Mouse (Mus musculus) hindbrain, embryonic 14.5 days (tissue): ENCODE data around the gene Med22. TPM values are rescaled to one million over a fixed set of nuclear protein-coding genes. Genes with fewer than 3 reads are reported as not detected.
A peak's percentile ranks its signal among the peaks of the same experiment; 100 is the strongest.

ENCODE experiments used
- ATAC-seq: fragments of 200-750 bp; cut with Nextera tagmentation; 2 replicates; pipeline ENCODE4 v1.8.0; 2017; ENCODE audit warnings: moderate number of reproducible peaks, mild to moderate bottlenecking, moderate TSS enrichment, moderate library complexity; ENCODE audit not compliant: low FRiP score
- DNase-seq: peaks from one replicate; pipeline ENCODE4 v3.0.0-alpha.2; 2015; ENCODE audit warnings: low spot score
- H3K27ac ChIP-seq: fragments of 300-500 bp; sonication (generic); 2 replicates; pipeline ENCODE4 v1.5.1; 2014; ENCODE audit warnings: mild to moderate bottlenecking, moderate library complexity
- H3K27me3 ChIP-seq: fragments of 300-500 bp; sonication (generic); 2 replicates; pipeline ENCODE4 v1.6.1; 2014; ENCODE audit warnings: mild to moderate bottlenecking, low read length, mixed read lengths; ENCODE audit not compliant: control insufficient read depth, insufficient read depth
- H3K36me3 ChIP-seq: fragments of 300-500 bp; sonication (generic); replicated peaks from 2 replicates; pipeline ENCODE4 v1.6.1; 2014; ENCODE audit not compliant: control insufficient read depth, insufficient read depth
- H3K4me1 ChIP-seq: fragments of 300-500 bp; sonication (generic); replicated peaks from 2 replicates; pipeline ENCODE4 v1.6.1; 2014; ENCODE audit warnings: antibody characterized with exemption, low read length, mixed read lengths; ENCODE audit not compliant: control insufficient read depth, insufficient read depth
- H3K4me2 ChIP-seq: fragments of 300-500 bp; sonication (generic); replicated peaks from 2 replicates; pipeline ENCODE4 v1.6.1; 2014; ENCODE audit warnings: mild to moderate bottlenecking, moderate library complexity
- H3K4me3 ChIP-seq: fragments of 300-500 bp; sonication (generic); replicated peaks from 2 replicates; pipeline ENCODE4 v1.5.1; 2014; ENCODE audit warnings: mild to moderate bottlenecking, low read length
- H3K9ac ChIP-seq: fragments of 300-500 bp; sonication (generic); 2 replicates; pipeline ENCODE4 v1.6.1; 2014
- H3K9me3 ChIP-seq: fragments of 300-500 bp; sonication (generic); 2 replicates; pipeline ENCODE4 v1.6.1; 2016; ENCODE audit warnings: low read length; ENCODE audit not compliant: control insufficient read depth
- WGBS: fragments of 180-500 bp; shearing (Covaris S2); extraction: QIAGEN DNeasy Blood & Tissue Kit; methylation state at CpG from one replicate; pipeline ENCODE4 v1.1.7; 2014; 5-methylcytosine and 5-hydroxymethylcytosine counted together
- polyA plus RNA-seq: library from polyadenylated mRNA; unstranded; fragments of >200 nt; fragmentation: Nextera tagmentation; extraction: Ambion mirVana; gene quantifications from 2 replicates; pipeline ENCODE4 v1.2.1, GENCODE M21; 2014

The Med22 gene
- polyA plus RNA-seq, 1 experiment from 2014 or later: 113 TPM

DNA sequence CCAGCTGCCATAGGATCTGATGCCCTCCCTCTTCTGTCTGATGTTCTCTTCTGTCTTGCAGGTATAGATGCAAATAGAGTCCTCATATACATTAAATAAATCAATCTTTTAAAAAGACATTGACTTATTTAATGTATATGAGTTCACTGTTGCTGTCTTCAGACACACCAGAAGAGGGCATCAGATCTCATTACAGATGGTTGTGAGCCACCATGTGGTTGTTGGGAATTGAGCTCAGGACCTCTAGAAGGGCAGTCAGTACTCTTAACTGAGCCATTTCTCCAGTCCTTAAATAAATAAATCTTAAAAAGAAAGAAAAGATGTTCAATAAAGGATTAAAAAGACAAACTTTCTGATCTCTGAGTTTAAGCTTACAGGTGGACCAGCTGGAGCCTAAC, 1.1 kb downstream of the Med22 start:
- Histone ChIP-seq H3K27me3 (no peaks in the 10 kb centered on the region), H3K9me3 (no peaks in the 10 kb centered on the region), H3K4me1 (peaks cover 31% of the 10 kb centered on the region), H3K27ac (no peak overlapping the region), H3K36me3 (peaks cover 72% of the 10 kb centered on the region), H3K4me3 (peak overlapping the region; percentile 78), H3K9ac (peak overlapping the region; percentile 84), H3K4me2 (peak overlapping the region; percentile 78)
- ATAC-seq: no peak
- no peak for DNase-seq

GRCm38 (mm10) chr2:26908710-26909386, 1.6 kb downstream of the Med22 start:
- ATAC-seq: no peak
- H3K36me3 ChIP-seq: peaks cover 67% of the 10 kb centered on the region

GRCm38 (mm10) chr2:26907109-26907508, 3.4 kb downstream of the Med22 start:
- H3K36me3 ChIP-seq: peaks cover 50% of the 10 kb centered on the region
- H3K27me3 ChIP-seq: no peaks in the 10 kb centered on the region
- H3K4me3 ChIP-seq: no peak overlapping the region
- 62% methylated on average over 4 of the region's 4 CpGs for WGBS
- H3K4me2 ChIP-seq: no peak overlapping the region
- no peak for ATAC-seq
- no peak overlapping the region for H3K9ac ChIP-seq
- H3K4me1 ChIP-seq: peaks cover 38% of the 10 kb centered on the region
- no peaks in the 10 kb centered on the region for H3K9me3 ChIP-seq
- no peak for DNase-seq
- no peak overlapping the region for H3K27ac ChIP-seq

More at GRCm38 (mm10) chr2:26908710-26909386, 1.6 kb downstream of the Med22 start:
- peak overlapping the region; percentile 78 for H3K4me2 ChIP-seq
- peak overlapping the region; percentile 84 for H3K9ac ChIP-seq
- no peaks in the 10 kb centered on the region for H3K27me3 ChIP-seq
- no peaks in the 10 kb centered on the region for H3K9me3 ChIP-seq
- DNase-seq: no peak
- 90% methylated on average over 18 of the region's 18 CpGs for WGBS
- H3K4me3 ChIP-seq: peak overlapping the region; percentile 78
- peaks cover 33% of the 10 kb centered on the region for H3K4me1 ChIP-seq
- H3K27ac ChIP-seq: no peak overlapping the region

GRCm38 (mm10) chr2:26906431-26906830, 4.0 kb downstream of the Med22 start:
- DNase-seq (no peak), ATAC-seq (no peak)
- WGBS: 83% methylated on average over 3 of the region's 3 CpGs
- Histone ChIP-seq H3K4me1 (peaks cover 36% of the 10 kb centered on the region), H3K4me3 (no peak overlapping the region), H3K9me3 (no peaks in the 10 kb centered on the region), H3K4me2 (no peak overlapping the region), H3K27ac (no peak overlapping the region), H3K27me3 (no peaks in the 10 kb centered on the region), H3K9ac (no peak overlapping the region), H3K36me3 (peaks cover 44% of the 10 kb centered on the region)

- Histone ChIP-seq H3K9me3 (no peaks in the 10 kb centered on the region), H3K4me2 (no peak overlapping the region), H3K4me1 (peaks cover 36% of the 10 kb centered on the region), H3K27ac (no peak overlapping the region), H3K27me3 (no peaks in the 10 kb centered on the region), H3K36me3 (peaks cover 44% of the 10 kb centered on the region), H3K9ac (no peak overlapping the region), H3K4me3 (no peak overlapping the region)
- 90% methylated on average over 2 of the region's 2 CpGs for WGBS
- ATAC-seq (no peak), DNase-seq (no peak)
Measured at GRCm38 (mm10) chr2:26905936-26906335, 4.5 kb downstream of the Med22 start.

GRCm38 (mm10) chr2:26903311-26903710, 7.2 kb downstream of the Med22 start:
- Histone ChIP-seq H3K4me3 (peak overlapping the region; percentile 64), H3K9me3 (no peaks in the 10 kb centered on the region), H3K4me1 (peaks cover 22% of the 10 kb centered on the region), H3K9ac (peak overlapping the region; percentile 77), H3K27ac (peak overlapping the region; percentile 92), H3K36me3 (peaks cover 60% of the 10 kb centered on the region), H3K4me2 (peak overlapping the region; percentile 64), H3K27me3 (no peaks in the 10 kb centered on the region)
- ATAC-seq: no peak
- 12% methylated on average over 7 of the region's 7 CpGs for WGBS
- no peak for DNase-seq

DNA sequence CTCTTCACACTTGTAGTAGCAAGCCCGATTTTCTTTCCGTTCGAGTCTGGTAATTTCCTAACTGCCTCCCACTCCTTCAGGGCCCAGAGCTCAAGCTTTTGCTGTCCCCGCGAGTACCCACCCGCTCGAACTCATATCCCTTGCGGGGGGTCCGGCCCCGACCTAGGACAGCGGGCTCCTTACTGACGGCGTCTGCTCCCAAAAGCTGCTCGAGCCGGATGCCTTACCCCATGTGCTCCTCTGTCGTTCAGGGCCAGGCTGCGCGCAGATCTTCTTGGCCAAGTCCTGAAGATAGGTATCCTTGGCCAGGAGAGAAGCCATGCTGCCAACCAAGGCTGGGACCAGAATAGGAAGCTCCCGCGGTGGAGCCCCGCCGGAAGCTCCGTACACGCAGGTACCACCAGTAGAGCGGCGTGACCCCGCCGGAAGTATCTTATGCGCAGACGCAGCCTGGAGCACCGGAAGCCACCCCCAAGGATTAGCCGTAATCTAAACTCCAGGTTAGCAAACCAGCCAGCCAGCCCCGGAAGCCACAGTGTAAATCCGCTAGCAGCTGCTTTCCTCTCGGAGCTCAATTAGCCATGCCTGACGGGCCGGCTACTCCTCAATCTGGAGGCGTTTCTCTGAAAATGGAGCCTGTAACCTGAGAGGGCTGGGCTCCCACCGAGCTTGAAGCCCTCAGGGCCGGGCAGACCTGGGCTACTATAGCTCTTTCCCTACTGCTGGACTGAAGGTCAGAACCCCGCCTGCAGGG, 7.8 kb downstream of the Med22 start, which contains the start of gene Surf6:
Gene Surf6, minus strand, starts transcription at position 413 of the 754 bp plus-strand sequence.
- Histone ChIP-seq H3K27me3 (no peaks in the 10 kb centered on the region), H3K4me1 (peaks cover 19% of the 10 kb centered on the region), H3K4me3 (peak within 1 kb of the TSS; percentile 64), H3K36me3 (peaks cover 60% of the 10 kb centered on the region), H3K27ac (peak within 1 kb of the TSS; percentile 92), H3K9me3 (no peaks in the 10 kb centered on the region), H3K9ac (peak within 1 kb of the TSS; percentile 77), H3K4me2 (peak within 1 kb of the TSS; percentile 64)
- DNase-seq: peak; percentile 94
- WGBS: under 1% methylated on average over 41 of the region's 41 CpGs
- ATAC-seq: peak; percentile 96

GRCm38 (mm10) chr2:26901834-26902400, 8.6 kb downstream of the Med22 start:
- Histone ChIP-seq H3K9me3 (no peaks in the 10 kb centered on the region), H3K27me3 (no peaks in the 10 kb centered on the region), H3K27ac (no peak overlapping the region), H3K4me3 (peak overlapping the region; percentile 64), H3K4me2 (peak overlapping the region; percentile 64), H3K4me1 (peaks cover 16% of the 10 kb centered on the region), H3K9ac (peak overlapping the region; percentile 77), H3K36me3 (peaks cover 60% of the 10 kb centered on the region)
- no peak for ATAC-seq
- WGBS: 18% methylated on average over 7 of the region's 7 CpGs
- no peak for DNase-seq

DNA sequence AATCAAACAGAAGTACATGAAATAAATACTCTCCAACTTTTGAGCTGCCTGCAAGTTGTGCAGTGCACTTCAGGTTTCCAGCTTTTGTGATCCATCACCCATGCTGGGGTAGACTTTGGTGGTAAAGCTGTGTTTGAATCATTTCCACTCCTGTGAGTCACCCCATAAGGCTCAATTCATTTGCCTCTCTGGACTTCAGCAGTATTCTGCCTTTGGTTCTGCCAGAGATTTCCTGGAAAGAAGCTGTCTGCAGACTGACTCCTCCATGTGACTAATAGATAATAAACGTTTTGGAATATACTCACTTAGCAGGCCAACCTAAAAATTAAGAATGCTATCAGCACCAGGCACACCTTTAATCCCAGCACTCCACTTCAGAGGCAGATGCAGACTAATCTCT, 9.7 kb downstream of the Med22 start:
- peaks cover 60% of the 10 kb centered on the region for H3K36me3 ChIP-seq
- H3K9me3 ChIP-seq: no peaks in the 10 kb centered on the region
- no peak overlapping the region for H3K9ac ChIP-seq
- H3K27me3 ChIP-seq: no peaks in the 10 kb centered on the region
- H3K27ac ChIP-seq: no peak overlapping the region
- no peak overlapping the region for H3K4me3 ChIP-seq
- H3K4me1 ChIP-seq: peaks cover 16% of the 10 kb centered on the region
- 83% methylated on average over 1 of the region's 1 CpGs for WGBS
- no peak overlapping the region for H3K4me2 ChIP-seq
- ATAC-seq (no peak), DNase-seq (no peak)
